Mouse (Mus musculus) spleen, adult 18-20 months (tissue): ENCODE data around the gene Ythdf1.

ENCODE experiments used
- DNase-seq, 2 experiments: peaks; one replicate each; pipeline ENCODE4 v3.0.0; 2022; ENCODE audit warnings: mixed read lengths in 2 of 2

The Ythdf1 gene

DNA sequence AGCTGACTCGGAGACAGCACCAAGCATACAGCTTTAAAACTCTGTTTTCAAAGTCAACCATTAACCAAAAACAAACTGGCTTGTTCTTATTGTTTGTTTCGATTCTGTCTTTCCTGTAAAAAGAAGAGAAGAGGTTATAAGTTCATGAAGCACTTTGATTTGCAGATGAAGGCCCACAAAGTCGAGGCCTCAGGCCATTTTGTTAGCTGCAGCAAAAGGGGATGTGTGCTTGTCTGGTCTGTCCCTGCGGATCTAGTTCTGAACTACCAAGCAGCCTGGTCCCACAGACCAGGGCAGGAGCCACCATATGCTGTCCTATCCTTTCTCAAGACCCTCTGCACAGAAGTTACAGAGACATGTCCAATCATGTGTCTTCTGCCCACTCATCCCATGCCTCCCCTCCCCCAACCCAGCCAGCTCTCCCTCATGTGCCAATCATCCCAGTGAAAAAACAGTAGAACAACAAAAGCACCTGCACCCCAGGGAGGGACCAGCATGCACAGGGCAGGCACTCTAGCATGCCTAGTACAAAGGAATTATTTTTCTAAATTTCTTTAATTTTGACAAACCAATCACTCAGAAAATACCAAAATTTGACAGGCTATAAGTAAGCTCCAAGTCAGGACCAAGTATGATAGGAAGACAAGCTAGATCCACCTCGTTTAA is 15.1 kb downstream of the Ythdf1 start:
- no peak for DNase-seq

DNA sequence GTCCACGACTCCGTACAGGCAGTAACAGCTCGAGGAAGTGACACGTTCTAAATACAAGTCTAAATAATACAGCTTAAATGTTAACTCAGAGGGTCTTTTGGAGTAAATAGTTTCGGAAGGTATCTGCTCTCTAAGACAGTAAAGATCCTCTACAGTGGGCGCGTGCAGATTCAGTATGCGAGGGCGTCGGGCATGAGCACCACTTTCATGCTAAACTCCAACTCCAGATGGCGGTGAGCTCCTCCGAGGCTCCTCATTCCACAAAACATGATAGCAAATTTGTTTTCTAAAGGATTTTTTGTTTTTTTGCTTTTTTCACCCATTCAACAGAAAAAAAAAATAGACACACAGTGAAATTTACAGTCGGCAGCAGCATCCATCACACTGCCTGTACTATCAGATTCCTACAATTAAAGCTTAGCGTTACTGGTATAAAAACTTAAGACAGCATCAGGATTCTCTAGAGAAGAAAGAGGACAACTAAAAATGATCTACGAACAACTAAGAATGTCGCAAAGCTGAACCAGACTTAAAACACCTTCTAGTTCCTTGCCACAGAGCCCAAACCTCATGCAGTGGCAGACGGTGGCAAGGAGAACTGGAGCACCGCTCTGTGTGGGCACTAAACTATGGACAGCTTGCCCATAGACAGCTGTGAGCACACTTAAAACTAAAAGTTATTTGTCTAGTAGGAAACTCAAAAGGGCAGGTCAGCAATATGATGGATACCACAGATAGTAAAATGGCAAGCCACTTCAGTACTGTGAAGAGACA is 16.1 kb downstream of the Ythdf1 start:
- no peak for DNase-seq

DNA sequence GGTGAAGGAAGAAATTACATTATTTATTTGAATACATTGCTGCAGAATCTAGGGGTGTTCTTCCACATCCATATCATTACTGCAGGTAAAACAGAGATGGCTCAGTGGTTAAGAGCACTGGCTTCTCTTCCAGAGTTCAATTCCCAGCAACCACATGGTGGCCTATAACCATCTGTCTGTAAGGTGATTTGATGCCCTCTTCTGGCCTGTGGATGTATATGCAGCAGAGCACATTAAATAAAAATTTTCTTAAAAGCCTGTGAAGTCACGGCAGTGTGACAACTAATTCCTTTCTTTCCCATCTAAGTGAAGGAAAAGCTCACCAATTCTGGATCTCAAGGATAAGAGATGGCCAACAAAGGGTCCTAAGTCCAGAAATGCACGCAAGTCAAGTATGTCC is 18.7 kb downstream of the Ythdf1 start:
- DNase-seq: no peak

DNA sequence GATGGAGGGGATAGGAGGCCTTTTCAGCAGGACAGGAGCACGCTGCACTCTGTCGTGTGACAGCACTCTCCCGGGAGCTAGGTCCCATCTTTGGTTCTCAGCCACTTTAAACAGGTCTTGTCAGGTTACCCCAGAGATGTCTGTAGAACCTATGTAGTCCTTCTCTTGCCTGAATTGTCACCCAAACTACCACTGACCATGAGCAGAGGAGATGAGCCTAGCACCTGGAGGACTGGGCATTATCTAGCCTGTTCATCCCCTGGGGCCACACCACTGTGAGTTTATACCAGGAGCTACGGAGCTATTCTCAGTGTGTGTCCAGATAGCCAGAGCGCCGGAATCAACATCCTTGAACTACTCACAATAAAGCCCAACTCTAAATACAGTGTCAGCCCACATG is 22.9 kb downstream of the Ythdf1 start:
- DNase-seq: no peak

DNA sequence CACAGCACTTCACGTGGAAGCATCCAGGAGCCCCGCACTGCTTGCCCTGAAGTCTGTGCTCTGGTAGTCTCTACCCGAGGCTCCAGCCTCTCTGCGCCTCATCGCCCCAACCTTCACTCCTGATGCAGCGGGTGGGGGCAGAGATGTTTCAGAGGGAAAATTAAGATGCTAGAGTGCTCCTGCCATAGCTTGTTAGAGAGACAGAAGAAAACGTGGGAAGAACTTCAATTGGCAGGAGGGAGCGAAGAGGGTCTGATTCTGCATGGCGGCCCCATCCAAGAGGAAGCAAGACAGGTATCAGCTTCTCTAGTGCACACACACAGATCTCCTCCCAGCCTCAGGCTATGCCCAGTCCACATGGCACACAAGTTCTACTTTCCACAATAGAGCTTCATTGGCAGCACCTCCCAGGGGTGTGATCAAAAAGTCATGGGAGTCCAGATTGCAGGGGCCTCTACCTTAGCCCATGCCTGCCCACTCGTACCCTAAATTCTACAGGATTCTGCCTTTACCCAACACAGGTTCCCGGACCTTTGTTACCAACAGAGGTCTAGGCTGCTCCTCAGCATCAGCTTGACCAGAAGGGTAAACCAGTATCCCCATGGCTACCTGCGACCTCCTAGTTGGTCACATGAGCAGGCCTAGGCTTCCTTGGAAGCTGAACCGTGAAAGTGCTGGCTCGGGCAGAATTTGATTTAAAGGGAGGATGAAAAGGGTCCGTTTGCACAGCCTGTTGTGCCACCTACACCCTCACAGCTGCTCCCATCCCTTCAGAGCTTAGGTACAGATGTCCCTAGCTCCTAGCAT is 23.7 kb downstream of the Ythdf1 start:
- DNase-seq: no peak

DNA sequence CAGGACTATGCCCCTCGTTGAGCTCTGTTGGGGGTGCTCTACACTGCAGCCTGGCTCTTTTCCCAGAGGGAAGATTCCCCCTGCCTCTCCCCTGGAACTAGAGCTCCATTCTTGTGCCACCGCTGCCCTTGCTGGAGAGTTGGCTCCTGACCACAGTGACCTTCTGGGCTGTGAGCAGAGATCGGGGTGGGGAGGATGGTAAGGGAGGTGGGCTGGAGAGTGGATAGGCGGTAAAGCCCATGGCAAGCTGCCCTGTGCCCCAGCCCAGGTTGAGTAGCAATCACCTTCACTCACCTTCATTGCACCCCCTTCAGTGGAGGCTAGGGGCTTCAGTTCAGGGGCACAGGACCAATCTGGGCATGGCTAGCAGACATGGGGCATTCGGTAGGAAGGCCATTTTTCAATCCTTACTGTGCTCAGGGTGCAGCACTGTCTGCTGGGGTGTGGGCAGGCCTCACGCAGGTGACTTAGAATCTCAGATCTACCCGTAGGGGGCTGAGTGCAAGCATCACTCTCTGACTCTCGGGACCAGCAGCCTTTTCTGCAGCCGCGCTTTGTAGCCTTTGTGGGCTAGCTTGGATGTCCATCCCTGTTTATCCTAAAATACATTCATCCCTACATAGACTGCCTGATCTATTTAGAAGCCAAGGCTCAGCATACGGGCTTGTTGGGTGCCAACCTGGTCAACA is 24.8 kb downstream of the Ythdf1 start:
- DNase-seq: no peak

DNA sequence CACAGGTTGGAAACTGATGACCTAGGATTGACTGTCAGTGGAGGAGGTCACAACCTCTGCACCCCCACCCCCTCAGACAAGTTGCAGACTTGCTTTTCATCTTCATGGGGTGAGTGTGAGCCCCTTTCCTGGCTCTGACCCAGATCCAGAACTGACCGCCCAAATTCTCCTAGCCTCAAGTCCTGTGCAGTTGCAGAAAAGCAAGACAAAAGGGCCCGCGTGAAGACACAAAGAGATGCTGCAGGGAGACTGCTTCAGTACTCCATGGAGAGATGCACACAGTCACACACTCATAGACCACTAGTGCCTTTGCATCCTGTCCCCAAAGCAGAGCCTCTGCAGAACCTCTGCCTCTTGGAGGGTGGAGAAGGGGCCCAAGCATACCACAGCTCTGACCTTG is 25.4 kb downstream of the Ythdf1 start:
- no peak for DNase-seq

DNA sequence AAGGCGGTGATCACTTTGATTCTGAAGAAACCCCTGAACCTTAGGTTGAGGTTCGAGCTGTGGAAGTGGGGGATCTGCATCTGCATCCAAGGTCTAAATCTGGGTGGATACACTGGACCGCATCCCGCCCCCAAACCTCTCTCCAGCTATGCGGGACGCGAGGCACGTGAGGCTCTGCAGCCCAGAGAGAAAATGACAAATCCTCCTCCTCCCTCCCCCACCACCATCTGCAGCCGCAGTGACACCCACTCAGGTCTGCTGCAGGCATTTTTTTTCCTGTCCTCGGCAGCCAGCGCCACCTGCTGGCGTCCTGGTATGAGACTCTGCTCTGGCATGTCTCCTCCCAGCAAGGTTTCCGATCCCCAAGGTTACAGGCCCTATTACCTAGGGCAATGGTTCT is 26.0 kb downstream of the Ythdf1 start:
- peak; percentile 28 to 50 for DNase-seq

DNA sequence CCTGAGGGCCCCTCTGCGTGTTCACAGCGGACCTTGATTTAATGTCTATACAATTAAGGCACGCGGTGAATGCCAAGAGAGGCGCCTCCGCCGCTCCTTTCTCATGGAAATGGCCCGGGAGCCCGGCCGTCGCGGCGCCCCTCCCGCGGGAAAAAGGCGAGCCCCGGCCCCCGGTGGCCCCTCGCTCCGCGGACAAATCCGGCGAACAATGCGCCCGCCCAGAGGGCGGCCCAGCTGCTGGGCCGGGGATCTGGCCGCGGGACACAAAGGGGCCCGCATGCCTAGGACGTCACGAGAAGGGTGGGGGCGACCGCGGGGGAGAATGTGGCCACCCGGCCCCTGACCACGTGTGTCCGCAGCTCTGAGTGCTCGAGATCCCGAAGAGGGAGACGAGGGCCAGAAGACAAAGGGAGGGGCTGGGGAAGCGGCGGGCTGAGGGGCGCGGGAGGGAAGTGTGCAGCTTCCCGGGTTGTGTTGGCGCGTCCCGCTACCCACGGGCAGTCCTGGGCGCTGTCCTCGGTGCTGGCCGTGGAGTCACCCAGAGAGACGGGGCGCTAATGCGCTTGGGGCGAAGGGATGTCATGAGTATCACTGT is 26.6 kb downstream of the Ythdf1 start:
- peak in 1 of 2 experiments; percentile 19 for DNase-seq

DNA sequence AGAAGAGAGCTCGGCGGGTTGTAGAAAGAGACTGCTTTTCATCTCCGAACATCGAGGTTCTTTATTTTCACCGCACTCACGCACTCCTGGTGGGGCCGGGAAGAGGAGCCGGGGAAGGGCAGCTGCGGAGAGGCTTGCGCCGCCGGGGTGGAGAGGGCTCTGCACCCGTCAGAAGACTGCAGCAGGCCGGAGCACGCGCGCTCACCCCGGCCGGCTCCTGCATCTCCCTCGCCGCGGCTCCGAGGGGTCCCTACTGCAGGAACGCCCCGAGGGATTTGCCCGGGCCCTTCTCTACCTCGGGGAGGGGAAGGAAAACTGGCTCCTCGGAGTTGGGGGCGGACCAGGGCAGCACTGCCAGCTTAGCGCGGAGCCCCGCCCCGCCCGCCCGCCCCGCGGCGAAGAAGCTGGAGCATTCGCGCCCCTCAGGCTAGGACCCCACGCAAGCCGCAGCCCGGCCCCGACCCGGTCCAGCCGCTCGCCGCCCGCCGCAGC is 27.2 kb downstream of the Ythdf1 start:
- DNase-seq: no peak

DNA sequence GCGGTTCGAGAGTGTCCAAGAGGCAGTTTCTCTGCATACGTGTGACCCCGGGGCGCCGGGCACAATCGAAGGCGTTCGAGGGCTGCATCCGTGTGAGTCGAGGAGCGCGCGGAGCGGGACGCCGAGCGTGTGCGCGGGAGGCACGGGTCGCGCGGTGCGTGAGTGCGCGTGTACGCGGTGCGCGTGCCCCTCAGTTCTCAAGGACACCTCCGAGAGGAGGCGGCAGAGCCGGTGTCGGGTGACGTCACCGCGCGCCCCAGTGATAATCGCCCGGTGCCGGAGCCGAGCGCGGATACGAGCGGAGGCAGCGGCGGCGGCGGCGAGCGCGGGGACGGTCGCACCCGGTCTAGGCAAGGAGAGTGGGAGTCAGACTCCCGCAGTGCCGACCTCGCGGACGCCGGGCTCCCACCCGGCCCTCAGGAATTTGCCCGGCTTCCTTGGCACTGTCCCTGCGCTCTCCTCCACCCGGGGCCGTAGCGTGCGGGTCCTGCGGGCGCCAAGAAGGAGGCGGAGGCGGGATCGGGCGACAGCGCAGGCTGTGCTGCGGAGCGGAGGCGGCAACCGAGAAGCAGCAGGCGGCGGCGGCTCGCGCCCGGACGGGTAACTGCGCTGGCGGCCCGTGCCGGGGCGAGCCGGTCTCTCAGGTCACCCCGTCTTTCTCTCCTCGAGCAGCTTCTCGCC is 27.8 kb downstream of the Ythdf1 start:
- no peak for DNase-seq

DNA sequence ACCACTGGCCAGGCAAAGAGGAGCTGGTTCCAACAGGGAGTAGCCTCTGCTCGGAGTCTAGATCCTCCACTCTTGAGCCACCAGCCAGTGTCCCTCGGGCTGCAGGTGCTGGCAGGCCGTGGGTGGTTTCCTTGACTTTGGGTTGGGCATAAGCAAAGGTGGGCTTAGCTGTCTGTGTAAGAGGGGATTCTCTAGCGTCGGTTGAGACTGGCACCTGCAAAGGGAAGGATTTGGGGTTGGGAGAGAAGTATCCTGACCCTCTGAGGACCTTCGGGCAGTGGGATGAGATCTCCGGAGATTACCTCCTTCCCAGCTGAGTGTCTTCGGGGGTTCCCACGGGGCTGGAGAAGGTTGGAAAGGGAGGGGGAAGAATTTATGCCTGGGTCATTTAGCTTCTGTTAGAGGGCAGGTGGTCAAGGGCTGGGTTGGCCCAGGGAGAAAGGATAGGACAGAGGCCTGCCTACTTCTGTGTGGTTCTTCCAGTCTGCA is 28.9 kb downstream of the Ythdf1 start:
- no peak for DNase-seq

DNA sequence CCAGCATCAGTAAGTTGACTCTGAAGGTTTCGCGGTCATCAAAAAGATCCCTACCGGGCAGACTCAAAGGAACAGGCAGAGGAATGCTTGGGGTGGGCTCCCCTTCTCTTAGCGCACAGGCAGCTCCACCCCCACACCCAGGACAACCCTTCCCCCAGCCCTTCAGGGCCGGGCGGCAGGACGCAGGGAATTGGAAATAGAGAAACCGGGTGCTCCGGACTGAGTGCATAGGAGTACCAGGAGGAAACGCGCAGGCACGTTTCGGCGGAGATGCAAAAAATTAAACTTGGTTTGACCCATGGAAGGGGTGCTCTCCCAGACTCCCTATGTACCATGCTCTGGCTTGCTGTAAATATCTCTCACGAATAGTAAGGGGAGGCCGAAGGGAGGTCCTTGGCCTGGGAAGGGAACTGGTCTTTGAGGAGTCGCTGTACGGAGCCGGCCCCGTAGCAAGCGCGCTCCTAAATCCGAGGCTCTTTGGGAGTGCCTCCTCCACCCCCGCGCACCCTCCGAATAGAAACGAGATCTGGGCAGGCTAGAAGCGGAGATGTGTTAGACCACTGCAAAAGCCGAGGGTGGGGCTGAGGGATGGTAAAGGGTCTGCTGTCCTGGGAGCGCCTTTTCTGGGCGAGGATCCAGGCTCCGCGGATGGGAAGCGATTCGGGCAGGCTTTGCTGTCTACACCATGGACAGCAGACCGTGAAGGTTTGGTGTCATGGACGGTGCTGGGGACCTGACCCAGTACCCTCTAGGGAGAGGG is 29.5 kb downstream of the Ythdf1 start:
- DNase-seq: no peak

DNA sequence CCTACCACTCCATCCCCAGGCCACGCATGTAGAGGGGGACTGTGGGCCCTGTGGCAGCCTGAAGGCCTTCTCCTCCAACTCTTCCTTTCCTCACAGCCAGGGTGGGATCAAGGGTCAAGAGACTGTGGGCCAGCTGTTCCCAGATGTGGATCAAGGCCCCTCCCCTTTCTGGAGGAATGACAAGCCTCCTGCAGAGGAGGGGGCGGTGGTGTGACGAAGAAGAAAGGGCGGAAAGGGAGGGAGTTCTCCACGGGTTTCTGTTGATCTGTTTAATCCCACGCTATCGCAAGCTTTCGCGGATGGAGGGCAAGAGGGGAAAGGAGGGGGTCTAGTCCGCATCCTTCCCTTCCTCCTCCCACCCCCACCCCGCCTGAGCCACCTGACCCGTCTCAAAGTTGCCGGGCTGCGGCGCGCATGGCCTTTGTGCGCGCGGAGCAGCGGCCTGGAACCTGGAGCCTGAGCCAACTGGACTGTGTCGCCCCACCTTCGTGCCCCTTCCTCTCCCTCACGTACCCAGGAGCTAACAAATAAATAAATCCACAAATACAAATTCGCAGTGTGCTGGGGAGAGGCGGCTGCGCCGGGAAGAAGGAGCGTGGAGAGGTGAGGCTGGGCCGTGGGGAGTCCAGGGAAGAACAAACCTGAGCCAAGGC is 30.2 kb downstream of the Ythdf1 start:
- no peak for DNase-seq

DNA sequence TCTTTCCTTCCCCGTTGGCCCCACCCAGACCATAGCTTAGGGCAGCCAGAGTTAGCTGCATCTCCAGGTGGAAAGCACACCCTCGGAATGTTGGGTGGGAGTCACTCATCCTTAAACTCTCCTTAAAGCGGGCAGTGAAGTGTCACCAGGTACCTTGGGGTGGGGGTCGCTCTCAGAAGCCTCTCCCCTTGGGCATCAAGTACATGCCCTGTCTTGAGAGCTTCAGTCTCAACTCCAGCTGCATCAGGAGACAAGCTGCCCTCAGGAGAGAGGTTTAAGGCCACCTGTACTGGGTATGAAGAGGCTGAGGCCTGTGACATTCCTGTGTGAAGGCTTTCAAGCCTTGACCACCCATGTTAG is 30.8 kb downstream of the Ythdf1 start:
- no peak for DNase-seq

DNA sequence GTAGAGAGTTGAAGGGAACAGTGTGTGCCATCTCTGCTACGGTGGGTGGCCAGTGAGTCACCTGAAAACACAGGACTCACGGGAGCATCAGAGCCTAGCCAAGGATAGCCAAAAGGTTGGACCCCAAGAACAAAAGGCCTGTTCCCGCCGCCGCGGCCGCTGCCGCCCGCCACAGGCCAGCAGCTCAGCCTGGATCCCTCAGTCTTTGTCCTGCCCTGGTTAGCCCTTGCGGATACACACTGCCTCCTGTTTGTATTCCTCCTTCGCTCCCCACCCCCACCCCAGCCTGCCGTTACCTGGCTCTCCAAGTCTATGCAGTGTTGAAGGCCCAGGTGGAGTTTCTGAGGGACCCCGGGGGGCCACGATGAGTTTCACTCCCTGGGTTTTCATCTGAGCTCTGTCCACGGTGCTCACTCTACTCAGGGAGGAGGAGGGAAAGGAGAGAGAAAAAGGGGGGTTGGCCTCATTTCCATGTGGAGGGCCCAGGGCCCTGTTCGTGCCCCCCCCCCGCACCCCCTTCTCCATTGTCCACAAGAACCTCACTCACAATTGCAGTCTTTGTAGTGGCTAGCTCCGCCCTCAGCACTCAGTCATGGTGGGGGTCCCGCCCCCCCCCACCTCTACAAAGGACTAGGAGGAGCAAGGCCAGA is 31.4 kb downstream of the Ythdf1 start:
- DNase-seq: no peak

DNA sequence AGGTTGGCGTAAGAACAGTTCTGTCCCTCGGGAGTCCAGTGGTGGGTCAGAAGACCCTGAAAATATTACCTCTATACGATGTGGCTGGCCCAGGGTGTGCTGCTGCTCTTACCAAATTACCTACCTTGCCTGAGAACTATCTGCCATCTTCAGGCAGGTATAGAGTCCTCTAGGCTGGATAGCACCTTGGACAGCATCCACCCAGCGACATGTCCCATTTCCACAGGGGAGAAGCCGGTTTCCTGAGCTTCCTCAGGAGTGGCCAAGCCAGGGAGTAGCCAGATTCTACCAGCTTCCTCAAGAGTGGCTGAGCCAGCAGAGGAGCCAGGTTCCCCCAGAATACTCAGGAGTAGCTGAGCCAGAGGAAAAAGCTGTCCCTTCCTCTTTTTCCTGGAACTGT is 35.5 kb downstream of the Ythdf1 start:
- DNase-seq: no peak

DNA sequence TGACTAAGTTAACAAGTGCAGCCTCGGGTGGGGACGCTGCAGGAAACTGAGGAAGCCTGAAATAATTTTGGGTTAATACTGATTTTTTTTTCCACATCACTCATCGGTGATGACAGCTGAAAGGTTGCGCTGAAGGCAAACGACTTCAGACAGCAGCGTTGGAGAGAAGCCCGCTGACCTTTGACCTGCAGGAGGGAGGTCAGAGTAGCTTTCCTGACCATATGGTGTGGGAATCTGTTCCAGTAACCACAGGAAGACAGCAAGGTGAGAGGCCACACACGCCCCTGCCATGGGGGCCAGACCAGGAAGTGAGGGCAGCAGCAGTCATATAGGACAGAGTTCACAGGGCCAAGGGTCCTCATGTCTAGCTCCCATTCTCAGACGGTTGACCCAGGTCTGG is 39.5 kb downstream of the Ythdf1 start:
- DNase-seq: no peak

DNA sequence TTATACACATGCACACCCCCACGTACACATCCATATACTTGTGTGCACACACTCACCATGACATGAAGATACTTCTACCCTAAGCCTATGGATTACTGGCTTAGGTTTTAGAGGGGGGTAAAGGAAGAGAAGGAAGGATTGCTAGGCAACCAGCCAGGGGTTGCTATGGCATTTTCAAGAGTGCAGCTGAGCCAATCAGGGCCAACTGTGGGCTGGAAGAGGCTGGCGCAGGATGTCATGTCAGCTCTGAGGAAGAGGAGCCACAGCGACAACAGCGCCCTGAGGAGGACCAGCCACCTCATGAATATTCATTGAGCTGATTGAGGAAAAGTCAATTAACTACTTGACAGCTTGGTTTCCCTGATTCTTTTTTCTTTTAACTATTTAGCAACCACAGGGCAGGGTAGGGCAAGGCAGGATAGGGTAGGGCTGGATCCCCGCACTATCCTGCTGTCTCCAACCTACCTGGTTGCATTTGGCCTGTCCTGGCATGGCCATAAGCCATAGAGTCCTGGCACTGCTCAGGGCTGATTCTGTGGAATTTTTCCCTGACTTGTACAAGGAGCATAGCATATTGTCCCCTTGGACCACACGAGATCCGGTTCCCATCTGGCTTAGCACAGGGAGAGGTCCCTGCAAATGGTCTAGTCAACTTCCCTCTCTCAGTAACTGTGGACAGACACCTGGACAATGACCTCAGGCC is 41.2 kb downstream of the Ythdf1 start:
- DNase-seq: no peak
